Comparison of ENCODE assay signal across 9 mouse cellular contexts in the genomic region with DNA sequence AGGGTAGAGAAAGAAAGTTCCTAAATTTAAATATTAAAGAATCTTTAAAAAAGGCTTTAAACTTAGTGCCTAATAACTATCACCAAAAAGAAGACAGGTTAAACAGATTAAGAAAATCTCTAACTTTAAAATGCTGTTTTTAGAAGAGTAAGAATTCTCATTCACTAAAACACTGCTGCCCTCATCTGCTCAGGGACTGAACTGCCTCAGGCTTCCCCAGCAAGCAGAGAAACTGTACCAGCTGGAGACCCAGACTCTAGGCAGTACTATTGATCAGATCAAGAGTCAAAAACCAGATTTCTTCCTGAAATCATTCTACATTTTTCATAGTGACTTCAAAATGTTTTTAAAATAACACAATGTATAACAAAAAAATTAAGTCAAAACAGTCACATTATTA. TPM values are rescaled to one million over a fixed set of nuclear protein-coding genes. Genes with fewer than 3 reads are reported as not detected.
DNase-seq lines count a peak whose midpoint lies in the region; ATAC-seq and TF ChIP-seq lines count a peak whose summit lies in the region.
"Had no signal": no experiment of that assay in that cellular context is flagged by ENCODE, and none has a peak within 500 bp of the region (broad histone marks: within the 10 kb centered on the region; RNA-seq: fewer than 3 reads in every experiment).

No protein-coding gene starts in this region.

- no peaks in the 10 kb centered on the region for H3K9me3 ChIP-seq in heart, embryonic 10.5 days
- H3K9me3 ChIP-seq in neural tube, embryonic 11.5 days (ENCODE audit: control insufficient read depth, low read length), result no peaks in the 10 kb centered on the region
- H3K9me3 ChIP-seq: neural tube, embryonic 13.5 days had no signal

- no peak for TF ChIP-seq POLR2A in heart, adult 2 months (IDR thresholded peaks at IDR 0.05; ENCODE audit: insufficient read depth, low read depth, low read length)
- TF ChIP-seq POLR2A in brain, embryonic 14.5 days (IDR thresholded peaks at IDR 0.05; ENCODE audit: borderline replicate concordance, extremely low read depth, insufficient read depth, insufficient read length, poor library complexity, severe bottlenecking), result no peak

- peak; percentile 78 for TF ChIP-seq CTCF in heart, adult 2 months (IDR thresholded peaks at IDR 0.05)
- peak; percentile 58 for TF ChIP-seq CTCF in brain, embryonic 14.5 days (IDR thresholded peaks at IDR 0.05; ENCODE audit: borderline replicate concordance, extremely low read depth, insufficient read depth, insufficient read length)

- no peak for DNase-seq in heart, adult 2 months
- no peak for DNase-seq in heart, embryonic 10.5 days (ENCODE audit: low spot score)
- peak; percentile 41 for DNase-seq in neural tube, embryonic 11.5 days (ENCODE audit: low spot score)
- no peak for DNase-seq in neural tube, embryonic 10.5 days (ENCODE audit: extremely low spot score, low spot score)
- DNase-seq in brain, embryonic 14.5 days (ENCODE audit: low read depth), result peak; percentile 71
- no peak for DNase-seq in ovary, postnatal 36 days (ENCODE audit: low spot score)
- no peak for DNase-seq in spleen, adult 12 weeks (ENCODE audit: low spot score)

- no peak overlapping the region for H3K9ac ChIP-seq in heart, adult 2 months (ENCODE audit: low read depth, low read length)
- H3K9ac ChIP-seq in neural tube, embryonic 11.5 days (ENCODE audit: low read length), result no peak overlapping the region
- H3K9ac ChIP-seq: neural tube, embryonic 13.5 days had no signal

- ATAC-seq in neural tube, embryonic 11.5 days (ENCODE audit: insufficient read depth, low FRiP score, low TSS enrichment), result no peak
- peak; percentile 80 for ATAC-seq in megakaryocyte-erythroid progenitor cell, adult 5-6 weeks (replicated peaks; ENCODE audit: low FRiP score, low TSS enrichment, poor library complexity, severe bottlenecking)

- H3K4me1 ChIP-seq in heart, adult 2 months (ENCODE audit: control insufficient read depth, insufficient read depth, low read length), result no peaks in the 10 kb centered on the region
- H3K4me1 ChIP-seq in heart, embryonic 10.5 days, result no peaks in the 10 kb centered on the region
- no peaks in the 10 kb centered on the region for H3K4me1 ChIP-seq in neural tube, embryonic 11.5 days (ENCODE audit: control insufficient read depth, insufficient read depth, low read length)
- H3K4me1 ChIP-seq: neural tube, embryonic 13.5 days had no signal

- H3K79me2 ChIP-seq in heart, adult 2 months (replicated peaks; ENCODE audit: control insufficient read depth, insufficient read depth, low read length), result peaks cover 5% of the 10 kb centered on the region

- no peaks in the 10 kb centered on the region for H3K27me3 ChIP-seq in heart, adult 2 months (ENCODE audit: control insufficient read depth, insufficient read depth, low read length)
- no peaks in the 10 kb centered on the region for H3K27me3 ChIP-seq in heart, embryonic 10.5 days (ENCODE audit: insufficient read depth, poor library complexity, severe bottlenecking)
- H3K27me3 ChIP-seq in neural tube, embryonic 11.5 days (ENCODE audit: control insufficient read depth, insufficient read depth, low read length), result no peaks in the 10 kb centered on the region
- H3K27me3 ChIP-seq: neural tube, embryonic 13.5 days had no signal

- no peak overlapping the region for H3K4me2 ChIP-seq in neural tube, embryonic 11.5 days (ENCODE audit: low read depth)
- H3K4me2 ChIP-seq: neural tube, embryonic 13.5 days had no signal

- H3K4me3 ChIP-seq in heart, adult 2 months, result no peak overlapping the region
- H3K4me3 ChIP-seq in heart, embryonic 10.5 days, result no peak overlapping the region
- H3K4me3 ChIP-seq in neural tube, embryonic 11.5 days (ENCODE audit: low read depth, low read length), result no peak overlapping the region
- H3K4me3 ChIP-seq: neural tube, embryonic 13.5 days had no signal

- intact Hi-C loops in heart, adult 2 months (cut with DNase I), result loop anchor here (1.0 kb wide), 1 partner anchor 77 kb away; no protein-coding TSS in a partner anchor

- no peak overlapping the region for H3K27ac ChIP-seq in heart, adult 2 months
- no peak overlapping the region for H3K27ac ChIP-seq in heart, embryonic 10.5 days
- H3K27ac ChIP-seq in neural tube, embryonic 11.5 days (ENCODE audit: low read depth, low read length), result no peak overlapping the region
- H3K27ac ChIP-seq: neural tube, embryonic 13.5 days had no signal

- 0 out of 2 replicates have a peak, but pooled peaks have one; percentile 28 for TF ChIP-seq EP300 in heart, adult 2 months (IDR thresholded peaks at IDR 0.05; ENCODE audit: insufficient read depth, low read depth, low read length)

- peaks cover 2% of the 10 kb centered on the region; the same call in 1 of the 2 replicates for H3K36me3 ChIP-seq in heart, adult 2 months (ENCODE audit: control insufficient read depth, insufficient read depth, low read length)
- 0 out of 2 replicates have a peak, but pooled peaks cover 8% of the 10 kb centered on the region for H3K36me3 ChIP-seq in heart, embryonic 10.5 days
- no peaks in the 10 kb centered on the region for H3K36me3 ChIP-seq in neural tube, embryonic 11.5 days (ENCODE audit: control insufficient read depth, insufficient read depth, low read length)

RNA-seq across cellular contexts. Expression of gene Rps12-ps3, which starts 5.5 kb away (rescaled TPM):
- total RNA-seq in heart, adult 2 months (2021), result 100 to 1,000 TPM; 251 to 301 TPM
- polyA plus RNA-seq in heart, adult 2 months (2012; rRNA removed), result 728 and 927 TPM in 2 replicates
- polyA plus RNA-seq in heart, embryonic 10.5 days (2016; fragmentation: Nextera tagmentation; extraction: Ambion mirVana), result 7.2 and 8.9 TPM in 2 replicates
- polyA plus RNA-seq in neural tube, embryonic 11.5 days (2014; fragmentation: Nextera tagmentation; extraction: Ambion mirVana), result 29.1 and 41.2 TPM in 2 replicates
- polyA plus RNA-seq in brain, embryonic 14.5 days (2012; rRNA removed), result 137 and 205 TPM in 2 replicates
- total RNA-seq in megakaryocyte-erythroid progenitor cell, adult 5-6 weeks (2014; fragmentation: Nextera tagmentation), result 403 and 406 TPM in 2 replicates
- total RNA-seq in megakaryocyte-erythroid progenitor cell, adult 5-6 weeks (2017), result 963 and 1,109 TPM in 2 replicates

RNA-seq across cellular contexts. Expression of gene Pdzd8, which starts 29.0 kb away (rescaled TPM):
- total RNA-seq in heart, adult 2 months (2021), result 10 to 100 TPM; 23.1 to 26.3 TPM
- polyA plus RNA-seq in heart, adult 2 months (2012; rRNA removed), result 3.6 and 6.7 TPM in 2 replicates
- 9.0 and 10.8 TPM in 2 replicates for polyA plus RNA-seq in heart, embryonic 10.5 days (2016; fragmentation: Nextera tagmentation; extraction: Ambion mirVana)
- 15.1 and 16.4 TPM in 2 replicates for polyA plus RNA-seq in neural tube, embryonic 11.5 days (2014; fragmentation: Nextera tagmentation; extraction: Ambion mirVana)
- polyA plus RNA-seq in brain, embryonic 14.5 days (2012; rRNA removed), result 10.9 and 18.8 TPM in 2 replicates
- total RNA-seq in megakaryocyte-erythroid progenitor cell, adult 5-6 weeks (2014; fragmentation: Nextera tagmentation), result 31.9 and 35.1 TPM in 2 replicates
- total RNA-seq in megakaryocyte-erythroid progenitor cell, adult 5-6 weeks (2017), result 35.5 and 41.3 TPM in 2 replicates

RNA-seq across cellular contexts. Expression of gene Slc18a2, which starts 55.9 kb away (rescaled TPM):
- under 1 TPM; 0.80 to 0.94 TPM for total RNA-seq in heart, adult 2 months (2021)
- 0.61 and 0.94 TPM in 2 replicates for polyA plus RNA-seq in heart, adult 2 months (2012; rRNA removed)
- 9.0 and 10.1 TPM in 2 replicates for polyA plus RNA-seq in heart, embryonic 10.5 days (2016; fragmentation: Nextera tagmentation; extraction: Ambion mirVana)
- polyA plus RNA-seq in neural tube, embryonic 11.5 days (2014; fragmentation: Nextera tagmentation; extraction: Ambion mirVana), result 14.9 and 15.9 TPM in 2 replicates
- polyA plus RNA-seq in brain, embryonic 14.5 days (2012; rRNA removed), result 26.1 and 37.8 TPM in 2 replicates
- total RNA-seq in megakaryocyte-erythroid progenitor cell, adult 5-6 weeks (2014; fragmentation: Nextera tagmentation), result 14.8 and 19.7 TPM in 2 replicates
- 11.3 and 26.0 TPM in 2 replicates for total RNA-seq in megakaryocyte-erythroid progenitor cell, adult 5-6 weeks (2017)

Comparison
In these comparisons a context has a peak if more than half of its experiments do, and no peak if none do; other contexts are left out.
1. DNase-seq: peak in neural tube, embryonic 11.5 days (single experiment) and brain, embryonic 14.5 days (single experiment); none in heart, adult 2 months (0 of 2), heart, embryonic 10.5 days (single experiment), neural tube, embryonic 10.5 days (single experiment), ovary, postnatal 36 days (single experiment) and spleen, adult 12 weeks (single experiment).